Mouse (Mus musculus) embryonic stem cell, embryonic (primary cell): ENCODE measurements around the gene Aldh3a2.
"Not testable (repeated sequence)": the region's sequence is repeated elsewhere in the genome, so short reads cannot be mapped to it uniquely, and the experiment has no call there.

Source experiments
- CTCF ChIA-PET, 4 experiments: fragments of 300-600 bp in 2 of 4; fragments of 350-600 bp in 2 of 4; sonication (Branson Sonifier 250); formaldehyde crosslinking; loops; one replicate each; lab custom pipeline; 2022; ENCODE audit warnings: inconsistent platforms in 2 of 4; lab: Charles Lee
- POLR2A ChIA-PET, 4 experiments: fragments of 300-600 bp in 2 of 4; fragments of 350-600 bp in 2 of 4; sonication (Branson Sonifier 250); formaldehyde crosslinking; loops; one replicate each; lab custom pipeline; 2022; ENCODE audit warnings: antibody characterized with exemption in 4 of 4, inconsistent platforms in 1 of 4; lab: Charles Lee

The Aldh3a2 gene

GRCm38 (mm10) chr11:61174821-61175658 is 92.2 kb downstream of the Aldh3a2 start, which contains the start of gene Usp22:
Usp22 (minus strand) TSS chr11:61175055.
- ChIA-PET POLR2A (interaction anchor here (0.5 to 2.4 kb wide), 107 partner anchors 9 to 1376 kb away, joined by 3 to 17 read pairs (median 4); partner anchors contain the start of genes Aldh3a2 (in 3 of the 4), Epn2 (in 2 of the 4), Slc47a2 (in 2 of the 4) and Fam83g (in 1 of the 4)), CTCF (interaction anchor here in 3 of 4 experiments (0.5 to 1.6 kb wide), 12 partner anchors 18 to 1105 kb away, joined by 3 to 10 read pairs (median 4); partner anchors contain the start of gene Slc47a2 (in 1 of the 3))

- ChIA-PET POLR2A (interaction anchor here (0.6 to 2.4 kb wide), 71 partner anchors 8 to 1377 kb away, joined by 3 to 17 read pairs (median 4); partner anchors contain the start of genes Aldh3a2 (in 3 of the 4), Epn2 (in 1 of the 4), Fam83g (in 1 of the 4) and Mapk7 (in 1 of the 4)), CTCF (interaction anchor here in 1 of 4 experiments (1.0 to 1.6 kb wide), 5 partner anchors 19 to 234 kb away, joined by 5 to 9 read pairs (median 7); partner anchors contain the start of gene Slc47a2)
These were observed 92.9 kb downstream of the Aldh3a2 start for GRCm38 (mm10) chr11:61174291-61174820.

DNA sequence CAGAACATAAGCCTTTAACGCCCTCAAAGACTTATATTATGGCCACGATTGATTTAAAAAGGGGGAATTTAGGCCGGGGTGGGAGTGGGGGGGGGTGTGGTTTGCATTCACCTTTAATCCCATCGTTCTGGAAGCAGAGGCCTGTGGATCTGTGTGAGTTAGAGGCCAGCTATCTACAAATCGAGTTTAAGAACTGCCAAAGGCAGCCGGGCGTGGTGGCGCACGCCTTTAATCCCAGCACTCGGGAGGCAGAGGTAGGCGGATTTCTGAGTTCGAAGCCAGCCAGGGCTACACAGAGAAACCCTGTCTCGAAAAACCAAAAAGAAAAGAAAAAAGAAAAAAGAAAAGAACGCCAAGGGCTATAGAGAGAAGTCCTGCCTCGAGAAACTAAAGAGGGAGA is 93.8 kb downstream of the Aldh3a2 start:
- POLR2A ChIA-PET = interaction anchor here in 3 of 4 experiments (0.6 to 2.4 kb wide), 8 partner anchors 10 to 234 kb away, joined by 3 to 14 read pairs (median 4); no protein-coding TSS in a partner anchor

More for the DNA sequence above, 93.8 kb downstream of the Aldh3a2 start:
- CTCF ChIA-PET = not testable (repeated sequence)
